Mouse (Mus musculus) embryo, embryonic 11 days (tissue): ENCODE results near the gene Irak3.

Experiments
- DNase-seq: peaks from one replicate; pipeline ENCODE4 v3.0.0-alpha.2; 2015

Gene Irak3

DNA sequence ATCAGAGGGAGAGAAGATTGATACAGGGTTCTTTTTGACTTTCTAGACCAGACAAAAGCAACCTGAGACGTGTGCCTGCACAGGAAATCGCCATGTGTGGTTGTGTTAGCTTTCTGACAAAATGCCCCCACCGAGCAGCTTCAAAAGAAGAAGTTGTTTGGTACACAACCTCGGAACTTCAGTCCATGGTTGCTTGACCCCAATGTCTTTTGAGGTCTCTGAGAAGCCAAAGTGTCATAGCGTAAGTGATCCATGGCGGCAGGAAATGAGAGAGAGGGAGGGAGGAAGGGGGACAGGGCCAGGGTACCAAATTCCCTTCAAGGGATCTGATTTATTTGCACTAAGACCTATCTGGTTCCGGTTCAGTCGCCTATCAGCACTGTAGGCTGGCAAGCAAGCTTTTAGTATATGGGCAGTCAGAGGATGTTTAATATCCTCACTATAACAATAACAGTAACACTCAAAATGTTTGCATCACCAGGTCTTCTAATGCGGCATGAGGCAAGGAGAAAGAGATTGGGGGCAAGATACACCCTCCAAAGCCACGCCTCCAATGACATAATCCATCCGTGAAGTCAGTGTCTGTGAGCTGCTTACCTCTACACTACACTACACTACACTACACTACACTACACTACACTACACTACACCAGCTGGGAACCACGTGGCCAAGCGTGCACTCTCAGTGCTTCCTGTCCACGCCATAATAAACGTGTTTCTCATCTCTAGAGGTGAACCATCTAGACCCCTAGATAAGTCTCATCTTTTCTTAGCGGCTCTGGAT is 729 bp upstream of the Irak3 start:
- DNase-seq, result no peak

DNA sequence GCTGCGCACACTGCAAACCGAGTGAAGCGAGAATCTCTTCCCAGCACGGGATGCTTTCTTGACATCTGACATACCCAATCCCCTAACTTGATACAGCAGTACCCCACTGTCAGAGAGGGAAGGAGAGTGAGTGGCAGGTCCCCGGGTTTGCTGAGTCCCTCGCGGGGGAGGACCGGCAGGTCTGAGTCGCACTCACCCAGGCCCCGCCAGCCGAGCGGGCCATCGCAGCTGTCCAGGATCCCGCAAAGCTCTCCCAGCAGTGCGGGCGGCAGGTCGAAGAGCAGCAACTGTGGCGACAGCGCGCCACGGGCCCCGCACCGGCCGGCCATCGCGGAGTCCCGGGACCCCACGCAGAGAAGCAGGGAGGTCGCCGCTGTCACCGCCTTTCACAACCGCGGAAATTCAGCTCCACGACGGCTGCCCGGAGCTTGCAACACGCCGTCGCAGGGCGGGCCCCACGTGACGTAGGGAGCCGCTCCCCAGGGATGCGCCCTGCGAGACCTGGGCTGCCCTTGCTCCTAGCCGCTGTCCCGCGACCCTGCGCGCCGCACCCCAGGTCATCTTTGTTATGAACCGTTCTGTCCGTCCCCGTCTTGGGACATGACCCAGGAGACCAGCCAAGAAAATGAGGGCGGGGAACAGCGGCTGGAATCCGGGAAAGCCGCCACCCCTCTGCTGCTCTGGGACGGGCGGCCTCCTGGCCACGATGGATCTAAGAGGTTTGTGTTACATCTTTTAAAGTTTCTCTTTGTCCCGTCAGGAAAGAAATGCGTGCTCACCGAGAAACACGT is 604 bp downstream of the Irak3 start, which contains the start of gene Tmbim4:
Gene Tmbim4, plus strand, starts transcription at position 460 of the 791 bp plus-strand sequence.
- DNase-seq, result peak; percentile 63

DNA sequence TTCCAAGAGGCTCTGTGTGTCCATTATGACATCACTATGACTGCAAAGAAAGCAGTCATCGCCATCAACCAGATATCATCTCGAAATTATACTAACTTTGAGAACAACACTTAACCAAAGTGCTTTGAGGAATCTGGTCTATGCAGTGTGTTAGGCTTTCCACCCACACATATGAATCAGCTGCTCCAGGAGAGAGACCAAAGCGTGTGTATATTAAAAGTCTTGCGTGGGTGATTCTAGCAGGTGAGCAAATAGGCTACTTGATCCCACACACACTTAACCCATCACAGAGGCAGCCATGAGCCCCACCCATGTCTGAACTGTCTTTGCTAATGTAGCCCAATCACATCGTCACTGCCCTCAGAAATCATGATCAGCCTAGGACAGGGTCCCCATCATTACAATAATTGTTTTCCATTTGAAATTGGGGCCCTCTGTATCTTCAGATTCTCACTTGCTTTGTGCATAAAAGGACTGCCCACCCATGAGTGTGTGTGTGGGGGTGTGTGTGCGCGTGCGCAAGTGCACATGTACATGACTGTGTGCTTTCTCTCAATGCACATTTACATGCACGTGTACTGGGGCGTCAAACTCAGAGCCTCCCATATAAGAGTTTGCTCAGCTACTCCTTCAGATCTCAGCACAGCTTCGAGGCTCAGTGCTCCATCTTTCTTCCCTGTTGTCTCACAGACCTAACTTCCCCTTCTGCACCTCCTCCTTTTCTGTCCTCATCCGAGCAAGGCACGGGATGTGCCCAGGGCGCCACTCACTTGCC is 4.7 kb downstream of the Irak3 start:
- no peak for DNase-seq

DNA sequence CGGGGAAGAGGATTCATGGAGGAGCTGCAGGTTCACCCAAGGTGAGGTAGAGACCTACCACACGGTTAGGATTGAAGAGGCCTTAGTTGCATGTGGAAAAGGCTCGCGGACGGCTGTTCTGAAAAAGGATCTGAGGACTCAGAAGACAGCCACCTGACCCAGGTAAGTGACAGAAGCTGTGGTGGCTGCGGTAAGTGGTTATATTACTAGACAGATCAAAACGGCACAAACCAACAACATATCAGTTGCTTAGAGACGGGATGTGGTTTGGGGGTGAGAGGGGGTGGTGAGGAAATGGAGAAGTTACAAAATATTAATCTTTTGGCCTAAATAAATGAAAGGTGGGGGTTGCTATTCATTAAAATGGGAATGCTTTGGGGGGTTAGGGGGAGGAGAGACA is 8.7 kb downstream of the Irak3 start:
- no peak for DNase-seq

DNA sequence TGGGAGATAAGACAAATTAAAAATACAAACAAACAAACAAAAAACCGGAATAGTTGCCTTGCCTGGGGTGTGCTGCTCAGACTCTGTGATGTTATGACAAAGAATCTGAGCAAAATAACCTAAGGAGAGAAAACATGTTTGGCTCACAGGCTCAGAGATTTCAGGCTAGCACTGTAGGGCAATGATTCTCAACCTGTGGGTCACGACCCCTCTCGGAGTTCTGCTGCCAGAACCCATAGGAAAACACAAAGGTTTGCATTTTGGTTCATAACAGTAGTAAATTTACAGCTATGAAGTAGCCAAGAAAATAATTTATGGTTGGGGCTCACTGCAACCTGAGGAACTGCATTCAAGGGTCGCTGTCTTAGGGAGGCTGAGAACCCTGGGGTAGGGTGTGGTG is 9.7 kb downstream of the Irak3 start:
- no peak for DNase-seq

DNA sequence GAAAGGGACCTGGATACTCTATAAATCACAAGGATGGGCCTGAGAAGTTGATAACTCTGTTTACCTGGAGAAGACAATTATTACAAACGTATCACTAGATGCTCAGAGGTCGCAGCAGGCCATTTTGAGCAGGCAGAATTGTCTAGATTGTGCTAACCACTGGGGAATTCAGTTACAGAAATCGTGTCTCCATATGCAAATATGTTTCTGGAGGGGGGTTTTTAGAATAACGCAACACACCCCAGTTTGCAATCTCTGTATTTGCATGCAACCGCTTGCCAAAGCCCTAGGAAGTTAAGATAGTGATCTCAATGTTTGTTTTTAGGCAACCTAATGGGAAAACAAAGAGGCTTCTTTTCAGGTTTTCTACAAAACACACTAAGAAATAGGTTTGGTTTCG is 10.8 kb downstream of the Irak3 start:
- DNase-seq, result no peak

DNA sequence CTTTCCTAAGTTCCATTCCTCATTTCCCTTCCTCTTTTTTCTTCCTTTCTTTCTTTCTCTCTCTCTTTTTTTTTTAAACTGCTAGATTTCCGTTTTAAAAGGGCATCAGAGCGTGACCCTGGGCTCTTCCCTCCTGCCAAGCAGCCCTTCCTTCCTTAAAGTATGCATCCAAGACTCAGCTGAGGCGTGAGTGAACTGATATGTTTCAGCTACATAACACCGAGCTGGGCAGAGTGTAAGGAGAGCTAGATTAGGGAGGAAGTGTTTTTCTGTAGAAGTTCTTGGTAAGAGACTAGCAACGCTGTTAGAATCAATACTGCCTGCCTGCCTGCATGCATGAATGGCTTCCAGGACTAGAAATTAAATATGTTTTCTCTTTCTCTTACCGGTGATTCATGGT is 12.1 kb downstream of the Irak3 start:
- DNase-seq, result no peak

DNA sequence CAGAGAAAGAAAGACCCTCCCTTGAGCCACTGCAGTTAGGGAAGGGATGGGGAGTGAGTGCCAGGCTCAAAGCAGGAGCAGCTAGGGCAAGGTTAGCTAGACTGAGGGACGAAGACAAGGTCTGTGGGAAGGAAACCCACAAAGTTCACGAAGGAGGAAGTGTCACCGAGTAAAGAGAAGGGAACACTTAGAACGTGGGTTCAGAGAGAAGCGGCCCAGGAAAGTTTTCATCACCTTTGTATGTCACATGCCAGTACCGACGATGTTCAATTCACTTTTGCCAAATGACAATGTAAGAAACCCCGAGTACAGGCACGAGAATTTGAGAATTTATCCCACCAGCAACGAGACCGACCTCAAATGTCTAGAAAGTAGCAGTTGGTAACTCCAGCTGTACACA is 12.7 kb downstream of the Irak3 start:
- no peak for DNase-seq

DNA sequence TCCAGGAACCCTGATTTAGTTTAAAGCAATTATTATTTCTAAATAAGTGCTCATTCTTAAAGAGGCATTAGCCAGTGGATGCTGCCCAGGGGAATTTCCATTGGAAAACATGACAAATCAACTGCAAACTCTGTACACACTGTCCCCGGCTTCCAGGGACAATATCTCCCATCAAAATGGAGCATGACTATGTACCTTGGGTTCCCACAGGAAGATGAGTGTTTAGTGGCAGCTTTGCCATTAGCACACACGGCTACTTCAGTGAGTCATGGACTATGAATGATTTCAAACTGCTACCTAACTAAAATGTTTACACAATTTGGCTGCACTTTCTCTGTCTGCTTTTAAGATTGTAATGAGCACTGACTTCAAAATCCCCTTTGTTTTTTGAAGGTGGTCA is 13.4 kb downstream of the Irak3 start:
- no peak for DNase-seq

DNA sequence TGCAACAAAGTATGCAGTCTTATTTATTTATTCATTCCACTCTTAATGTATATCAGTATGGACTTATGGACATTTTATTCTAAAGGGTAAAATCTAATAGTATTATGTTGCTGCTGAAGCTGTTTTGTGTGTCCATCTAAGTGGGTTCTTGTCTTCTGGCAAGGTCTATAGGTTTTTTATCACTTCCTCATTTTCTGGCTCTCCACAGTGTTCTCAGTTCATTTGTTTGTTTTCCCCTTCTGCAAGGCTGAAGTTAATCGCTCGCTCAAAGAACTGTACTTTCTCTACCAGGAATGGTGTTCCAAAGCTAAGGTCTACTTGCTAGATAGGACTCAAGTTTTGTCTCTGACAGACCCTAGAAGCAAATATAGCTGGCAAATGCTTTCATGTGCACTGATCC is 18.6 kb downstream of the Irak3 start:
- no peak for DNase-seq

DNA sequence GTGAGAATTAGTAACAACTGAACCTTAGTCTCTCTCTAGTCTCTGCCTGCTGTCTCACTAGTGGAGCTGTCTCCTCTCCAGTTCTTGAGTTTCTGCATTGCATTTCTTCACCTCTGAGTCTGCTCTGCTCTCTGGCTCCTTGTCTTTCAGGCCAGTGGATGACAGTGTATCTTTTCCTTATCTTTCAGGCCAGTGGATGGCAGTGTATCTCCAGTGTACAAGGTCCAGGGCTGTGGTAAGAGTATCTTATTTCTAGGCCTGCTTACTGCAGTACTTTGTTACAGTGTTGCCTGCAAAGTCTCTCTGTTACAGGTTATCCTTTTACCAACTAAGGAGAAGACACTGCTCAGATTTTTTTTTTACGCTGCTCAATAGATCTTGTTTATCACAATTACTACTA is 19.0 kb downstream of the Irak3 start:
- DNase-seq, result no peak

DNA sequence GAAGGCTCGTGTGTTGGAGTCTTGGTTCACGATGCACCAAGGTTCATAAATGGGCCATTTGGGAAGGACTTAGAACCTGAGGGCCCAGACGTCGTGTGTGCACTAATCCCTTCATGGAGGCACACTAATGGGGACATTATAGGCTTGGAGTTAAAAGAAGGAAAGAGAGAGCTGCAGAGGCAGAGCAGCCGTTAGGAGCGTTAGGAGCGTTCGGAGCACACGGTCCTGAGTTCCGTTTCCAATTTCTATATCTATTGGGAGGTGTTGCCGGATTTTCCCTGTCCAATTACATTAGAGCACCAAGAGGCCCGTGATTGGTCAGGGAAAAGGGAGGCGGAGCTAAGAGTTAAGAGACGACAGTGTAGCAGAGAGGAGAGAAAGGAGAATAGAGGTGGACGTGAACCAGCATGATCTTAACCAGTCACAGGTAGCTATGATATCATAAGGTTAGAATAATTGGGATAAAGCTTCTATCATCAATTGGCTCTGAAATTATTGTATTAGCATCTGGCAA is 27.7 kb downstream of the Irak3 start:
- no peak for DNase-seq

DNA sequence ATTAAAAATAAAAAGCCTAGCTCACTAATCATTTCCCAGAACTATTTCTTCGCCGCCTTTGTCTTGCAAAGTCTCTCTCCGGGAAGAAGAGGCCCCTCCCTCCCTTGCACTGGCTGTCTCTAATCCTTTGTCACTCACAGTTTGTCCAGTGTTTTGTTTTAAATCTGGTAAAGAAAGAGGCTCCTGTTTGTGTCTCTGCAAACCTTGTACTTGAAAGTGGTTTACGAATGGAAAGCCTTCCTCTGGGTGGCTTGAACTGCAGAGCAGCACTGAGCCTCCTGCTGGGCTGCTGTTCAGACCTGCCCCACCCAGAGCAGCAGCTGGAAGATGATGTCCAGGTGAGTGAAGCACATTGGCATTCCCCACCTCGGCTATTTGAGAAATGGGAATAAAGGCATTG is 30.6 kb downstream of the Irak3 start:
- no peak for DNase-seq

DNA sequence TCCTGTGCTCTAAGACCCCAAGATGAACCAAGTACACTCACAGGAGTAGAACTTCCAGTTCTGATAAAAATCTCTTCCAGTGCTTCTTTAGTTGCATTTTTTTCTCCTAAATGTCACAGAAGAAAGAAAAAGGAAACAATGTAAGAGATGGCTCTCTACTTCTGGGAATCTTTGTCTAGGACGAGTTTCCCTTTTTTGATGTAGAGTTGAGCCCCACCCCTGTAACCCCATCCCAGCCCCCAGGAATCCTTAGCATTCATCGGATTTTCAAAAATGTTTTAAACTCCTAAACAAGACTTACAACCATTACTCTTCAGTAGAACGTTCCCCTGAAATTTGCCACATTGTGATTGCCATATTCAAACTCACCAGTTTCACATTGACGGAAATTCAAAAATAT is 31.7 kb downstream of the Irak3 start:
- DNase-seq, result no peak

DNA sequence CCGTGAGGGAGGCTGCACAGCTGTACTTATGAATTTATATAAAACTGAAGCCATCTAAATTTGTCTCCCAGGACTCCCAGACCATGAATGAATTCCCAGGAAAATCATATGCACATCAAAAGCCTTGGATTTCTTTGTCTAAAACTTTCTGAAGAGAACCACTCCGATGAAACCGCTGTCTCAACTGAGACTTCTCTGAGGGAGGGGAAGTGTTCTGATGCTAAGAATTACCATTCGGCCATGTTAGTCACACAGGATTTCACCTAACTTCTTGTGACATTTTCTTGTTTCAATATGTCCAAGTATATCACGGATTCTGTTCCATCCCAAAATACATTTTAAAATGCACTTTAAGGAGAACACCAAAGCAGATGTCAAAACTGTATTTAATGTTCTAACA is 32.1 kb downstream of the Irak3 start:
- DNase-seq, result no peak

DNA sequence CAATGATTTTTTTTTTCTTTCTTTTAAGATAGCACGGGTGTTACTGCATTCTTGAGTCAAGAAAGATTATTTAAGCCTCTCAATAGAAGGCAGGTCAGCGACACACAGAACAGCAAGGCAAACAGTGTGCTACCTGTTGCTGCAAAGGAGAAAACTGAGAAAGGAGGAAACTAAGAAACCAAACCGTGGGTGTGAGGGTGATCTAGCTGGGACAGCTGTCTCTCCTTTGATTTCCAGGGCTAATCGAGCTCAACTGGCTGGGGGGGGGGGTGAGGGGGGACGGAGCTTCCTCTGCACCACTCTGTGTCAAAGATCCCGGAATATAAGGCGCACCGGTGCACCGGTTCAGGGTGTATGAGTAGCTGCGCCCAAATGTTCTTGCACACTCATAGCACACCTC is 32.9 kb downstream of the Irak3 start:
- no peak for DNase-seq

DNA sequence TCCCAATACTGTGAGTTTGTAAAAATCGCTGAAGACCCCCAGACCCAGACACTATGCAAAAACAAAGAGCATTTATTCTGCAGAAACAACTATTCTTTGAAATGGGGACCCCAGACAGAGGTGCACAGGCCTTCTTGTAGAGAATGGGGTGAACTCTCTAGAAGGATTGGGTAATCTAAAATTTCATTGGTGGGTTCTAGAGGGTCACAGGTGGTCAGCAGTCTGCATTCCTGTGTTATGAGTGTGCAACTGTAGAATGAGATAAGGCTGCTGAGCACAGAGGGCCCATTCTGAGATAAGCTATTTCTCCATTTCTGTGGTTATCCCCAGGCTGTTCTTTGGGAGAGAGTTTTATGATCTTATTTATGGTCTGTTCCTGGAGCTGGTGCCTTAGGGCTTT is 33.9 kb downstream of the Irak3 start:
- DNase-seq, result no peak

DNA sequence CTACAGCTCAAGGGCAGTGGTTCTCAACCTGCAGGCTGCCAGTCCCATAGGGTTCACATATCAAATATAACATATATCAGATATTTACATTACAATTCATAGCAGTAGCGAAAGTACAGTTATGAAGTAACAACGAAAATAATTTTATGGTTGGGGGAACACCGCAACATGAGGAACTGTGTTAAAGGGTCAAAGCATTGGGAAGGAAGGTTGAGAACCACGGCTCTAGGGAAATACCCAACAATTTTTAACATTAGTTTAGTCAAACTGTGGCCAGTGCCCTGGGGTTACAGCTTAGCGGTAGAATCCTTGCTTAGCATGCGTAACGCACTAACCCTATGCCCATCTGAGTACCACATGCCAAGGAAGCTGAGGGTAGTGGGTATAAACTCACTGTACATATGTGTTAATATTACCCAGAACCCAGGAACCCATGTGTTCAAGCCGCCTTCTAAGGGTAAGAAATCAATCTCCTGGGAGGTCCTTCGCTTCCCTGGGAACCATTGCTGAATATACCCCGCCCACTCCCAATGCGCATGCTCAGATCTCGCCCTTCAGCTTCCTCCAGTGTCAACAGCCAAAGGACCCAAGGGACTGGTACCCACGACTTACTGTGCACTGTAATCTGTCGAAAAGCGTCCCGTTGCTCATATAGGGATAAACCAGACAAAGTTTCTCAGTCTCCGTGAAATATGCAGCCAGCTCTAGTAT is 36.0 kb downstream of the Irak3 start:
- no peak for DNase-seq

DNA sequence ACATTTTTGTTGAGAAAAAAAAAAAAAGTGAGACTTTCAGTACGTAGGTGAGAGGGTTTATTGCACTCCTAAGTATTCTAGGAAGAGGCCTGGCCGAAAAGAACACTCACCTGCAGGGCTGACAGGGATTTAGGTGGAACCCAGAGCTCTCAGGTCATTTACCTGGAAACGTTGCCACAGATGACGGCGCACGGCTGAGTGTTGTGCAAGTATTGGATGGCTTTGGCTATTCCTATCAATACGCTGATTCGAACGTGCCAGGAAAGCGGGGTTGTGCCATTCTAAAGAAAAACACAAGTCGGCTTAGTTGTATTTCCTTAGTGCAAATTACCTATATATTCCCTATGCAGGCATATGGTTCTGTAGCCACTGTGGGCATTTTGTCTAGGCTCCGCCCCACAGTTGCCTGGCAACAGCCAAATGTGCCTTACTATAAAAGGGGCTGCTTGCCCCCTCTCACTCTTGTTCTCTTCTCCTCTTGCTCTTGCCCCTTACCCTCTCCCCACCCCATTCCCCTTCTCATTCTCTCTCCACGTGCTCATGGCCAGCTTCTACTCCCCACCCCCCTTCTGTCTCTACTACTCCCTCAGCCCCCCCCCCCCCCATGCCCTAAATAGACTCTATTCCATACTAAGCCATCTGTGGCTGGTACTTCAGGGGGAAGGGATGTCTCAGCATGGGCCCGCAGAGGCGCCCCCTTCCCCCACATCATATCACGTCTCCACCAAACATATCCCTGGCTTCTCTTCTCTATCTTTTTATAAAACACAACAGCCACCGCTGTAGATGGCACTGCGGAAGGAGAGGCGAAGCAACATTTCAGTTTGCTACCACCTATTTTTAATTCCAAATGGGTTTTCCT is 36.8 kb downstream of the Irak3 start:
- no peak for DNase-seq

DNA sequence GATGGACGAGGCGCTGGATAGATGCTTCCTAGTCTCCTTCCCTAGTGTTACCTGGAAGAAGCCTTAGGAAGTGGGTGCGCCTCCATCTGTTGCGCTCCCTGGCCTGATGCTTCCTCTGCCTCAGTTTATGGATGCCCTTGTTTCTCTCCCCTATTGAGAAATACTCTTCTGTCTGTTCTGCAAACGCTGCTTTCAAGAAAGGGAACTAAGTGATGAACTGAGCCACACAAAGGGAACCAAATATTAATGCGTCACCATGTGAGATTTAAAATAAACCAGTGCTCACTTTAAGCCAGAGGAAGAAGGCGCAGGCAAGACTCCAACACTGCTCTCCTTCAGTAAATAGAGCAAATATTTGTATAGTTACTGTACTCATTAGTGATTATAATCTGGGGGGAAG is 38.4 kb downstream of the Irak3 start:
- DNase-seq, result no peak

DNA sequence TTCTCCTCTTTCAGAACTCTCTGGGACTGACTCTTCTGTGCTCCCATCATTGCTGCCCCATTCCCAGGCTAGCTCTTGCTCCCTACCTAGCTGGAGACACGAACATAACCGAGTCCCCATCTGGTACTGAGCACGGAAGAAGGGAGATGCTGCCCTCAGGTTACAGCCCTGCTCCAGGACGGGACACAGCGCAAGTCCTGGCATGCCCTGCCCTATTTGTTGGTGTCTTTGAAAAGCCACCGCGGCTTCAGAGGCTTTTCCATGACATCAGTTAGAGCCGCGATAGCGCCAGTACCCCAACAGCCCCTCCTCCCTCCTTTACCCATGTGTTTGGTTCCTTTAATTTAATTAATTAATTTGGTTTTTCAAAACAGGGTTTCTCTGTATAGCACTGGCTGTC is 39.1 kb downstream of the Irak3 start:
- no peak for DNase-seq

DNA sequence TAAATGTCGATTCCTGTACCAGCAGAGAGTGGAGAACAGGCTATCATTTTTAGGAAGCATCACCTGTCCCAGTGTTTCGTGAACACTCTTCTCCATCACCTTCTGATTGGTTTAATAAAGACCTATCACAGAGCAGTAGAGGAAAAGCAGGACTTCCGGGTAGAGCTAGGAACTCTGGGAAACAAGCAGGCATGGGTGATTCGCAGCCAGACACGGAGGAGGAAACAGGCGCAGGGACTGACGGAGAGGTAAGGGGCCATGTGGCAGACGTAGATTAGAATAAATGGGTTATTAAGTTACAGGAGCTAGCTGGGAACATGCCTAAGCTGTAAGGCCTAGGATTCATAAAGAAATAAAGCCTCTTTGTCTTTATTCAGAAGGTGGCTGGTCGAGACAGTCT is 41.4 kb downstream of the Irak3 start:
- DNase-seq, result no peak
